In the genomic region with DNA sequence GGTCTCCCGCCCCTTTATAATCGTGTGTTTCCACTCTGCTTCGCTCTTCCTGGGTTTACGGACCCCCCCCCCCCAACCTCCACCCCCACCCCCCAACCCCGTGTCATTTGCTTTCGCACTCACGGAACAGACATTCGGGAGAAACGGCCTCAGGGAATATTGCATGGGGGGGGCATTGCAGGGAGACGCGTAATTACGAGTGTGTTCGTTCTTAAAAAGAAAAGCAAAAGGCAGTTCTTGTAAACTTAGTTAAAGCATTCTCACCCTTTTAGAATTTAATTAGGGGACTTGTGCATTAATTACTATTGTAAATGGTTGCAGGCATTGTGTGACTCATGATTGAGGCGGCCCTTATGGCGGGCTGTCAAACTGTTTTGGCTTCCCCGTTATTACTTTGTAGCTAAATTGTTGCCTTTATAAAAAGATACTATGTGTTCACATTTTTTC, we compare ENCODE assay signal across 8 mouse cellular contexts. TPM values are rescaled to one million over a fixed set of nuclear protein-coding genes. Genes with fewer than 3 reads are reported as not detected.
A peak's percentile ranks its signal among the peaks of the same experiment; 100 is the strongest.
DNase-seq lines count a peak whose midpoint lies in the region; ATAC-seq and TF ChIP-seq lines count a peak whose summit lies in the region.

No protein-coding gene starts in this region.

- H3K36me3 ChIP-seq in lung, embryonic 14.5 days (ENCODE audit: insufficient read depth) = peaks cover 25% of the 10 kb centered on the region; the same call in 1 of the 2 replicates
- 0 out of 2 replicates have a peak, but pooled peaks cover 3% of the 10 kb centered on the region for H3K36me3 ChIP-seq in embryonic facial prominence, embryonic 15.5 days
- no peaks in the 10 kb centered on the region for H3K36me3 ChIP-seq in intestine, embryonic 15.5 days
- H3K36me3 ChIP-seq in liver, embryonic 13.5 days = peaks cover 17% of the 10 kb centered on the region
- H3K36me3 ChIP-seq in stomach, postnatal 0 days (ENCODE audit: control insufficient read depth, insufficient read depth, low read length) = no peaks in the 10 kb centered on the region

- H3K4me3 ChIP-seq in lung, embryonic 14.5 days (ENCODE audit: low read depth, low read length) = peak overlapping the region; percentile 99
- peak overlapping the region; percentile 99 for H3K4me3 ChIP-seq in embryonic facial prominence, embryonic 15.5 days (replicated peaks)
- H3K4me3 ChIP-seq in intestine, embryonic 15.5 days (replicated peaks) = peak overlapping the region; percentile 100
- peak overlapping the region; percentile 100 for H3K4me3 ChIP-seq in liver, embryonic 13.5 days (replicated peaks)
- peak overlapping the region; percentile 99 for H3K4me3 ChIP-seq in stomach, postnatal 0 days (ENCODE audit: low read depth, low read length)

- no peaks in the 10 kb centered on the region for H3K9me3 ChIP-seq in lung, embryonic 14.5 days (ENCODE audit: low read depth, low read length)
- no peaks in the 10 kb centered on the region for H3K9me3 ChIP-seq in embryonic facial prominence, embryonic 15.5 days (replicated peaks)
- H3K9me3 ChIP-seq in intestine, embryonic 15.5 days = no peaks in the 10 kb centered on the region
- no peaks in the 10 kb centered on the region for H3K9me3 ChIP-seq in liver, embryonic 13.5 days (replicated peaks)
- no peaks in the 10 kb centered on the region for H3K9me3 ChIP-seq in stomach, postnatal 0 days (ENCODE audit: control insufficient read depth, low read length)

- H3K27me3 ChIP-seq in lung, embryonic 14.5 days (ENCODE audit: insufficient read depth, low read length) = no peaks in the 10 kb centered on the region
- no peaks in the 10 kb centered on the region for H3K27me3 ChIP-seq in embryonic facial prominence, embryonic 15.5 days
- no peaks in the 10 kb centered on the region for H3K27me3 ChIP-seq in intestine, embryonic 15.5 days (replicated peaks)
- H3K27me3 ChIP-seq in liver, embryonic 13.5 days = no peaks in the 10 kb centered on the region
- no peaks in the 10 kb centered on the region for H3K27me3 ChIP-seq in stomach, postnatal 0 days (ENCODE audit: control insufficient read depth, insufficient read depth, low read length)

- H3K27ac ChIP-seq in lung, embryonic 14.5 days (ENCODE audit: low read depth) = peak overlapping the region; percentile 98; the same call in 1 of the 2 replicates
- H3K27ac ChIP-seq in embryonic facial prominence, embryonic 15.5 days (replicated peaks) = peak overlapping the region; percentile 98
- H3K27ac ChIP-seq in intestine, embryonic 15.5 days = 0 out of 2 replicates have a peak overlapping the region, but pooled peaks have one; percentile 96
- H3K27ac ChIP-seq in liver, embryonic 13.5 days = peak overlapping the region; percentile 92
- H3K27ac ChIP-seq in stomach, postnatal 0 days (replicated peaks) = peak overlapping the region; percentile 98

- no peak for TF ChIP-seq CTCF in lung, embryonic 14.5 days (IDR thresholded peaks at IDR 0.05; ENCODE audit: low read depth)
- no peak for TF ChIP-seq CTCF in stomach, postnatal 0 days (IDR thresholded peaks at IDR 0.05; ENCODE audit: low read depth)

- no peaks in the 10 kb centered on the region for H3K4me1 ChIP-seq in lung, embryonic 14.5 days (ENCODE audit: insufficient read depth)
- H3K4me1 ChIP-seq in embryonic facial prominence, embryonic 15.5 days = peaks cover 6% of the 10 kb centered on the region; the same call in 1 of the 2 replicates
- peaks cover 9% of the 10 kb centered on the region; the same call in 1 of the 2 replicates for H3K4me1 ChIP-seq in intestine, embryonic 15.5 days (replicated peaks)
- H3K4me1 ChIP-seq in liver, embryonic 13.5 days (replicated peaks) = peaks cover 36% of the 10 kb centered on the region
- H3K4me1 ChIP-seq in stomach, postnatal 0 days (replicated peaks; ENCODE audit: control insufficient read depth, insufficient read depth) = no peaks in the 10 kb centered on the region

- peak overlapping the region; percentile 97 for H3K9ac ChIP-seq in lung, embryonic 14.5 days
- peak overlapping the region; percentile 96 for H3K9ac ChIP-seq in embryonic facial prominence, embryonic 15.5 days
- peak overlapping the region; percentile 98 for H3K9ac ChIP-seq in intestine, embryonic 15.5 days
- peak overlapping the region; percentile 99 for H3K9ac ChIP-seq in liver, embryonic 13.5 days
- H3K9ac ChIP-seq in stomach, postnatal 0 days (ENCODE audit: low read length) = peak overlapping the region; percentile 98

- no peak for TF ChIP-seq EP300 in stomach, postnatal 0 days (optimal IDR thresholded peaks at IDR 0.05)

- peak; percentile 56 for DNase-seq in lung, embryonic 14.5 days
- DNase-seq in lung, postnatal 10 days = no peak
- DNase-seq in adrenal gland, postnatal 36 days = peak; percentile 40 to 45
- DNase-seq in liver, embryonic 13.5 days = no peak
- peak; percentile 26 for DNase-seq in stomach, postnatal 0 days (ENCODE audit: low spot score)
- DNase-seq in ovary, adult 18-20 months (ENCODE audit: low spot score) = no peak

- peak overlapping the region; percentile 68 for H3K4me2 ChIP-seq in lung, embryonic 14.5 days
- peak overlapping the region; percentile 55 for H3K4me2 ChIP-seq in embryonic facial prominence, embryonic 15.5 days (replicated peaks)
- H3K4me2 ChIP-seq in intestine, embryonic 15.5 days (replicated peaks) = peak overlapping the region; percentile 61
- H3K4me2 ChIP-seq in liver, embryonic 13.5 days = peak overlapping the region; percentile 77
- H3K4me2 ChIP-seq in stomach, postnatal 0 days (replicated peaks; ENCODE audit: low read depth) = peak overlapping the region; percentile 67

- WGBS in lung, embryonic 14.5 days = 1% methylated on average over 16 of the region's 16 CpGs
- WGBS in embryonic facial prominence, embryonic 15.5 days = under 1% methylated on average over 16 of the region's 16 CpGs
- WGBS in intestine, embryonic 15.5 days = under 1% methylated on average over 16 of the region's 16 CpGs
- under 1% methylated on average over 16 of the region's 16 CpGs for WGBS in liver, embryonic 13.5 days (ENCODE audit: insufficient replicate concordance)
- whole genome bisulfite sequencing in stomach, postnatal 0 days = under 1% methylated on average over 16 of the region's 16 CpGs

- ATAC-seq in lung, embryonic 14.5 days (ENCODE audit: insufficient read depth) = 0 out of 2 replicates have a peak, but pooled peaks have one; percentile 5
- no peak; the same call in 1 of the 2 replicates for ATAC-seq in embryonic facial prominence, embryonic 15.5 days (ENCODE audit: insufficient number of reproducible peaks, low FRiP score, low TSS enrichment, low read depth)
- no peak for ATAC-seq in intestine, embryonic 15.5 days
- ATAC-seq in liver, embryonic 13.5 days (ENCODE audit: low read depth) = no peak
- no peak for ATAC-seq in stomach, postnatal 0 days (ENCODE audit: low FRiP score, low TSS enrichment)

RNA-seq across cellular contexts. Expression of gene Tnrc6a, which starts 1.1 kb away (rescaled TPM):
- polyA plus RNA-seq in lung, embryonic 14.5 days (2014; fragmentation: Nextera tagmentation; extraction: Ambion mirVana) = 47.6 and 48.3 TPM in 2 replicates
- 10 to 100 TPM; 39.9 to 45.8 TPM for total RNA-seq in adrenal gland, postnatal 36 days (2021)
- 46.3 and 47.7 TPM in 2 replicates for polyA plus RNA-seq in embryonic facial prominence, embryonic 15.5 days (2015; fragmentation: Nextera tagmentation; extraction: Ambion mirVana)
- 27.2 and 38.3 TPM in 2 replicates for polyA plus RNA-seq in intestine, embryonic 15.5 days (2015; fragmentation: Nextera tagmentation; extraction: Ambion mirVana)
- 16.0 and 17.7 TPM in 2 replicates for polyA plus RNA-seq in liver, embryonic 13.5 days (2015; fragmentation: Nextera tagmentation; extraction: Ambion mirVana)
- 35.8 and 44.2 TPM in 2 replicates for polyA plus RNA-seq in stomach, postnatal 0 days (2015; fragmentation: Nextera tagmentation; extraction: Ambion mirVana)

Comparison
In these comparisons a context has a peak if more than half of its experiments do, and no peak if none do; other contexts are left out.
1. DNase-seq: peak in lung, embryonic 14.5 days (single experiment), adrenal gland, postnatal 36 days (2 of 2) and stomach, postnatal 0 days (single experiment); none in lung, postnatal 10 days (single experiment), liver, embryonic 13.5 days (single experiment) and ovary, adult 18-20 months (single experiment).
2. Peak in every context shown above with its lines, with median percentiles within 50 percentile points of each other: H3K27ac ChIP-seq, H3K4me2 ChIP-seq, H3K4me3 ChIP-seq and H3K9ac ChIP-seq.